Mouse (Mus musculus): ENCODE results near the gene Smim26. TPM values are rescaled to one million over a fixed set of nuclear protein-coding genes. Genes with fewer than 3 reads are reported as not detected.
"Not testable (repeated sequence)": the region's sequence is repeated elsewhere in the genome, so short reads cannot be mapped to it uniquely, and the experiment has no call there.

The Smim26 gene
- polyA plus RNA-seq, 1 experiment = 4.5 TPM

DNA sequence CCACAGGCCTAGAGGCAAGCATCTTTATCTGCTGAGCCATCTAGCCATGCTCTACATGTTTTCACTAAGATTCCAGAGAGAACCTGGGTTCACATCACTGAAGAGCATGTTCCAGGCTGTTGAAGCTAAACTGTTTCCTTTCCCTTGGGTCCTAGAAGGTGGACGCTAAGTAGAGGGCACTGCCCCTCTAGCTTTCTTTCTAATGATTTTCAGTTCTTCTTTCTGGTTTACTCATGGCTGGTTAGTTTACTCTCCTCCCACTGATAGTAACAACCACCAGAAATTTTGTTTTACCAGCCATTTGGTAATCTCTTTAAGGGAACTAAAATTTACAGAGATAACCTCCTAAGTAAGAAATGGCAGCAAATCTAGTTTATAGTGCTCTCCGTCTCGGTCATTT is 39.9 kb upstream of the Smim26 start:
- H3K4me3 ChIP-seq (ENCODE audit: control insufficient read depth, insufficient read depth, low read length) = no peak overlapping the region
- H3K27me3 ChIP-seq (ENCODE audit: control insufficient read depth, insufficient read depth, low read length) = no peaks in the 10 kb centered on the region
- TF ChIP-seq CTCF (IDR thresholded peaks at IDR 0.05; ENCODE audit: borderline replicate concordance, control insufficient read depth, extremely low read depth, insufficient read depth, low read length, poor library complexity) (no peak), POLR2A (IDR thresholded peaks at IDR 0.05; ENCODE audit: control insufficient read depth, extremely low read depth, insufficient read depth, low read length, poor library complexity) (no peak)
- no peaks in the 10 kb centered on the region for H3K4me1 ChIP-seq (replicated peaks; ENCODE audit: control insufficient read depth, insufficient read depth, low read length)
- H3K27ac ChIP-seq (ENCODE audit: control insufficient read depth, insufficient read depth, low read length) = no peak overlapping the region
- H3K36me3 ChIP-seq (ENCODE audit: control insufficient read depth, insufficient read depth, low read length) = no peaks in the 10 kb centered on the region
- no peak for DNase-seq
- WGBS = 98% methylated on average over 3 of the region's 3 CpGs

DNA sequence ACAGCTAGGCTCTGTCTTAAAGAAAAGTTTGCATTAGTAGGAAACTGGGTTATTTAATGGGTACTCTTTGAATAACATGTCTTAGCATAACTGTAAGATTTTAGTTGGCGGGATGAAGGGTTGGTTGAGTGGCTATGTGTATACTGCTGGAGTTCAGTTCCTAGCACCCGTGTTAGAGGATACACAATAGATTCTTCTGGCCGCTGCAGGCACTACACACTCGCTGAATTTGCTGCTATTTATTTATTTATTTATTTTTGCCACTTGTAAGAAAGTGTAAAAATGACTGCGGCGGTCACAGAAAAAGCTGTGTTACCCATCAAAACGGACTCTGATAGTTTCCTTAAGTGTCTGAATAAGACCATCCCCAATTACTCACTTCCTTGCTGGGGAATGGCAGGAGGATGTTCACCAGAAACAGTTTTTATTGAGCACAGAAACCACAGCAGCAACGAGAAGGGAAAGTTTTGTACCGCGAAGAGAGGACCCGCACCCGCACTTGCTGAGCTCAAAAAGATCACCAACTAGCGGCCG is 38.5 kb upstream of the Smim26 start:
- H3K27me3 ChIP-seq (ENCODE audit: control insufficient read depth, insufficient read depth, low read length) = no peaks in the 10 kb centered on the region
- H3K36me3 ChIP-seq (ENCODE audit: control insufficient read depth, insufficient read depth, low read length) = no peaks in the 10 kb centered on the region
- DNase-seq = no peak
- no peaks in the 10 kb centered on the region for H3K4me1 ChIP-seq (replicated peaks; ENCODE audit: control insufficient read depth, insufficient read depth, low read length)
- 2% methylated on average over 14 of the region's 14 CpGs for WGBS
- H3K4me3 ChIP-seq (ENCODE audit: control insufficient read depth, insufficient read depth, low read length) = peak overlapping the region; percentile 95
- peak overlapping the region; percentile 70 for H3K27ac ChIP-seq (ENCODE audit: control insufficient read depth, insufficient read depth, low read length)
- TF ChIP-seq POLR2A (IDR thresholded peaks at IDR 0.05; ENCODE audit: control insufficient read depth, extremely low read depth, insufficient read depth, low read length, poor library complexity) (no peak), CTCF (IDR thresholded peaks at IDR 0.05; ENCODE audit: borderline replicate concordance, control insufficient read depth, extremely low read depth, insufficient read depth, low read length, poor library complexity) (no peak)

DNA sequence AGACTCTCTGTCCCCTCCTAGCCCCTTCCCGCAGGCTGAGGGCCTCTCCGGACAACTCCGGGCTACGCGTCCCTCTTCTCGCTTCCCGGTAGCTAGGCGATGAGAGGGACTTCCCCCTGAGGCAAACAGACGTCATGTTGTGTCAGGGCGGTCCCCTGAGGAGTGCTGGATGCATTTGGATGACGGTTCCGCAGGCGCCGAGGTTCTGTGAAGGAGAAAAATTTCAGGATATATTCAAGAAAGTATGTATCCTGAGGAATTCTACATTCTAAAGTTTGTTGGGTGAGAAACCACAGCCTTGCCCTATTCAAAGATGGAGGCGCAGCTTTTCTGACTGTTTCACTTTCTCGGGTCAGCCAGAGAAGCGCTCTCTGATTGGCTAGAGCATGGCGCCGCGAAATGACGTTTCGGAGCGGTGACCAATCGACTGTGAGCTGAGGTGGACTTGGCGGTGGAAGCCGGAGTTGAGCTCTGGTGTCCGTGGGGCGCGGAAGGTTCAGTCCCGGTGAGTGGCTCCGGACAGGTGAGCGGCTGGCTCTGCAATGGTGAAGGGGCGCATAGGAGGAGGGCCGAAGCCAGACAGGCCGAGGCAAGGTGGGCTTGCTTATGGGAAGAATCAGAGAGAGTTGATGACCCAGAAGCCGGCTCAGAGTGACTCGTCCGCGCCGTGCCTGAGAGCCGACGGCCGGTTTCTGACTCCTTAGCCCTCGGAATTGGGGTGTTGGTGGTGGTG is 37.9 kb upstream of the Smim26 start, which contains the start of gene Sec23b:
Sec23b (plus strand) TSS at position 410 of the 733 bp plus-strand sequence.
- no peaks in the 10 kb centered on the region for H3K36me3 ChIP-seq (ENCODE audit: control insufficient read depth, insufficient read depth, low read length)
- peak; percentile 96 for DNase-seq
- no peaks in the 10 kb centered on the region for H3K4me1 ChIP-seq (replicated peaks; ENCODE audit: control insufficient read depth, insufficient read depth, low read length)
- H3K4me3 ChIP-seq (ENCODE audit: control insufficient read depth, insufficient read depth, low read length) = peak within 1 kb of the TSS; percentile 95
- under 1% methylated on average over 44 of the region's 44 CpGs for WGBS
- H3K27ac ChIP-seq (ENCODE audit: control insufficient read depth, insufficient read depth, low read length) = peak within 1 kb of the TSS; percentile 70
- 0 out of 2 replicates have a peak, but pooled peaks have one; percentile 10 for TF ChIP-seq POLR2A (IDR thresholded peaks at IDR 0.05; ENCODE audit: control insufficient read depth, extremely low read depth, insufficient read depth, low read length, poor library complexity)
- TF ChIP-seq CTCF (IDR thresholded peaks at IDR 0.05; ENCODE audit: borderline replicate concordance, control insufficient read depth, extremely low read depth, insufficient read depth, low read length, poor library complexity) = 0 out of 2 replicates have a peak, but pooled peaks have one; percentile 37
- no peaks in the 10 kb centered on the region for H3K27me3 ChIP-seq (ENCODE audit: control insufficient read depth, insufficient read depth, low read length)

DNA sequence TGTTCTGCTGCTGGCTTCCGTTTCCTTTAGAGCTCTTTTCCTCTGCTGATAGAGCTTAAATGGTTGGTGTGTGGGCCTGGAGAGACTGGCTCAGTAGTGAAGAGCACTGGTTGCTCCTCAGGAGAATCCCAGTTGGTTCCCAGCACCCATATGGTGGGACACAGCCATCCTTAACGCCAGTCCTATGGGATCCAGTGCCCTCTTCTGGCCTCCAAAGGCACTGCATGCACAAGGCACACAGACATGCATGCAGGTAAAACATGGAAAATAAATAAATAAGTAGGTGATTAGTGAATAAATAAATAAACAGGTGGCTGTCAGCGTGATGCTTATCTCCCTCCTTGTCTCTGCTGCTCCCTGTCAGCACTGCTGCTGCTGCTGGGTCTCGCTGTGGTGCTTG is 5.1 kb upstream of the Smim26 start:
- Histone ChIP-seq H3K4me1 (replicated peaks; ENCODE audit: control insufficient read depth, insufficient read depth, low read length) (no peaks in the 10 kb centered on the region), H3K36me3 (ENCODE audit: control insufficient read depth, insufficient read depth, low read length) (peaks cover 38% of the 10 kb centered on the region), H3K27me3 (ENCODE audit: control insufficient read depth, insufficient read depth, low read length) (no peaks in the 10 kb centered on the region), H3K4me3 (ENCODE audit: control insufficient read depth, insufficient read depth, low read length) (no peak overlapping the region), H3K27ac (ENCODE audit: control insufficient read depth, insufficient read depth, low read length) (no peak overlapping the region)
- no peak for DNase-seq
- TF ChIP-seq POLR2A (IDR thresholded peaks at IDR 0.05; ENCODE audit: control insufficient read depth, extremely low read depth, insufficient read depth, low read length, poor library complexity) (no peak), CTCF (IDR thresholded peaks at IDR 0.05; ENCODE audit: borderline replicate concordance, control insufficient read depth, extremely low read depth, insufficient read depth, low read length, poor library complexity) (peak; percentile 37; the same call in 1 of the 2 replicates)
- 93% methylated on average over 4 of the region's 4 CpGs for WGBS

DNA sequence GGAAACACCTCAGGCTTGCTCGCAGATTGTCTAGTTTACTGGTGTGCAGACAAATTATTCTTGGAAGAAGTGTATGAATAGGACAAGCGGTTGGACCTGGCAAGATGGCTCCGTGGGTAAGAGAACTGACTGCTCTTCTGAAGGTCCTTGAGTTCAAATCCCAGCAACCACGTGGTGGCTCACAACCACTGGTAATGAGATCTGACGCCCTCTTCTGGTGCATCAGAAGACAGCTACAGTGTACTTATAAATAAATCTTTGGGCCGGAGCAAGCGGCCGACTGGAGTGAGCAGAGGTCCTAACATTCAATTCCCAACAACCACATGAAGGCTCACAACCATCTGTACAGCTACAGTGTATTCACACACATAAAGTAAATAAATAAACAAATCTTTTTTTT is 818 bp upstream of the Smim26 start:
- not testable (repeated sequence) for DNase-seq; H3K4me1 ChIP-seq (replicated peaks; ENCODE audit: control insufficient read depth, insufficient read depth, low read length); H3K27me3 ChIP-seq (ENCODE audit: control insufficient read depth, insufficient read depth, low read length); H3K27ac ChIP-seq (ENCODE audit: control insufficient read depth, insufficient read depth, low read length); H3K36me3 ChIP-seq (ENCODE audit: control insufficient read depth, insufficient read depth, low read length); H3K4me3 ChIP-seq (ENCODE audit: control insufficient read depth, insufficient read depth, low read length)
- 76% methylated on average over 8 of the region's 8 CpGs for WGBS

DNA sequence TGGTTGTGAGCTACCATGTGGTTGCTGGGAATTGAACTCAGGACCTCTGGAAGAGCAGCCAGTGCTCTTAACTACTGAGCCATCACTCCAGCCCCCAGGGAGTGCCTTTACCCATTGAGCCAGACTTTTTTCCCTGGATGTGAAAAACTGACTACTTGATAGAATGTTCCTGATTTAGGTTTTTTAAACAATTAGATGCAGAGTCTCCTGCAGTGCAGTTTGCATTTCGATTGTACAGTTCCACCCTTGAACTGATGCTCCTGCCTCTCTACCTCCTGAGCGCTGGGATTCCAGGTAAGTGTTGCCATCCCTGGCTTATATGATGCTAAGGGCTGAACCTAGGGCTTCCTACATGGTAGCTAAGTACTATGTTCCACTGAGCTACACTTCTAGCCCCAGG is 4.2 kb downstream of the Smim26 start:
- TF ChIP-seq POLR2A (IDR thresholded peaks at IDR 0.05; ENCODE audit: control insufficient read depth, extremely low read depth, insufficient read depth, low read length, poor library complexity) = no peak
- TF ChIP-seq CTCF (IDR thresholded peaks at IDR 0.05; ENCODE audit: borderline replicate concordance, control insufficient read depth, extremely low read depth, insufficient read depth, low read length, poor library complexity) = no peak
- WGBS = 82% methylated on average over 2 of the region's 2 CpGs

More for the DNA sequence above, 4.2 kb downstream of the Smim26 start:
- Histone ChIP-seq H3K27ac (ENCODE audit: control insufficient read depth, insufficient read depth, low read length) (no peak overlapping the region), H3K27me3 (ENCODE audit: control insufficient read depth, insufficient read depth, low read length) (no peaks in the 10 kb centered on the region), H3K36me3 (ENCODE audit: control insufficient read depth, insufficient read depth, low read length) (no peaks in the 10 kb centered on the region), H3K4me1 (replicated peaks; ENCODE audit: control insufficient read depth, insufficient read depth, low read length) (peaks cover 4% of the 10 kb centered on the region), H3K4me3 (ENCODE audit: control insufficient read depth, insufficient read depth, low read length) (no peak overlapping the region)
- DNase-seq = no peak

Measured in thymus, adult 2 months (tissue).